Mouse (Mus musculus) hindbrain, embryonic 14.5 days (tissue): ENCODE measurements around the gene Zcchc14. TPM values are rescaled to one million over a fixed set of nuclear protein-coding genes. Genes with fewer than 3 reads are reported as not detected.
A peak's percentile ranks its signal among the peaks of the same experiment; 100 is the strongest.

Experiments used
- ATAC-seq: fragments of 200-750 bp; cut with Nextera tagmentation; 2 replicates; pipeline ENCODE4 v1.8.0; 2017; ENCODE audit warnings: moderate number of reproducible peaks, mild to moderate bottlenecking, moderate TSS enrichment, moderate library complexity; ENCODE audit not compliant: low FRiP score
- DNase-seq: peaks from one replicate; pipeline ENCODE4 v3.0.0-alpha.2; 2015; ENCODE audit warnings: low spot score
- H3K27ac ChIP-seq: fragments of 300-500 bp; sonication (generic); 2 replicates; pipeline ENCODE4 v1.5.1; 2014; ENCODE audit warnings: mild to moderate bottlenecking, moderate library complexity
- H3K27me3 ChIP-seq: fragments of 300-500 bp; sonication (generic); 2 replicates; pipeline ENCODE4 v1.6.1; 2014; ENCODE audit warnings: mild to moderate bottlenecking, low read length, mixed read lengths; ENCODE audit not compliant: control insufficient read depth, insufficient read depth
- H3K36me3 ChIP-seq: fragments of 300-500 bp; sonication (generic); replicated peaks from 2 replicates; pipeline ENCODE4 v1.6.1; 2014; ENCODE audit not compliant: control insufficient read depth, insufficient read depth
- H3K4me1 ChIP-seq: fragments of 300-500 bp; sonication (generic); replicated peaks from 2 replicates; pipeline ENCODE4 v1.6.1; 2014; ENCODE audit warnings: antibody characterized with exemption, low read length, mixed read lengths; ENCODE audit not compliant: control insufficient read depth, insufficient read depth
- H3K4me2 ChIP-seq: fragments of 300-500 bp; sonication (generic); replicated peaks from 2 replicates; pipeline ENCODE4 v1.6.1; 2014; ENCODE audit warnings: mild to moderate bottlenecking, moderate library complexity
- H3K4me3 ChIP-seq: fragments of 300-500 bp; sonication (generic); replicated peaks from 2 replicates; pipeline ENCODE4 v1.5.1; 2014; ENCODE audit warnings: mild to moderate bottlenecking, low read length
- H3K9ac ChIP-seq: fragments of 300-500 bp; sonication (generic); 2 replicates; pipeline ENCODE4 v1.6.1; 2014
- H3K9me3 ChIP-seq: fragments of 300-500 bp; sonication (generic); 2 replicates; pipeline ENCODE4 v1.6.1; 2016; ENCODE audit warnings: low read length; ENCODE audit not compliant: control insufficient read depth
- WGBS: fragments of 180-500 bp; shearing (Covaris S2); extraction: QIAGEN DNeasy Blood & Tissue Kit; methylation state at CpG from one replicate; pipeline ENCODE4 v1.1.7; 2014; 5-methylcytosine and 5-hydroxymethylcytosine counted together
- polyA plus RNA-seq: library from polyadenylated mRNA; unstranded; fragments of >200 nt; fragmentation: Nextera tagmentation; extraction: Ambion mirVana; gene quantifications from 2 replicates; pipeline ENCODE4 v1.2.1, GENCODE M21; 2014

Zcchc14 gene
- polyA plus RNA-seq, 1 experiment from 2014 or later = 35.6 TPM

DNA sequence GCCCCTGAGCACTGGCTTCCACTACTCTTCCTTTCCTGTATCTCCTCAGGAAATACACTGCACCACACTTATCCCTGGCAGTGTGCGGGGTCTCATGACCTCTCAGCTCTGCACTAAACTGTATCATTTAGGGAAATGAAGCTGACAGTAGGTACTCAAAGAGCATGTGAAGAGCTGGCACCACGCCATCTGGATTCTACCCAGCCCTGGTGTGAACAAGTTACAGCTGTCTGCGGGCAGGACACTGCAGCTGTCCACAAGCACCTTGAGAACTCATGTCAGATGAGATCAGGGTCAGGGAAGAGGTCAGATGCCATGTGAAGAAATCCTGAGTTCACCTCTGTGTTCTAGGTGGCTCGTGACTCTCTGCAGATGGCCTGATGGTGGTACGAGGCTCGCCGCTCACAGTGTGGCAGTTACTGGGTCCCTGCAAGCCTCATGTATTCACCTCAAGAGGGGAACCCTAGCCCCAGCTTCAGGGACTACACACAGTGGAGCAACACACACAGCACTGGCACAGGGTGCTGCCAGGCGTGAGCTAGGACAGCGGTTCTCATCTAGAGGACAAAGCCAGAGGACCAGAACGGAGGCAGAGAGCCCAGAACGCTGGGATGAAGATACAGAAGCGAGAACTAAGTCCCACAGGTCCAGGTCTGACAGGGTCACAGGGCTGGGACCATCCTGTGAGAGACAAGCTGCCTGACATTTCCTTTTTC, 31.7 kb downstream of the Zcchc14 start:
- H3K27me3 ChIP-seq = no peaks in the 10 kb centered on the region
- no peak overlapping the region for H3K9ac ChIP-seq
- DNase-seq (no peak), ATAC-seq (no peak)
- peaks cover 16% of the 10 kb centered on the region for H3K36me3 ChIP-seq
- H3K4me2 ChIP-seq = no peak overlapping the region
- H3K27ac ChIP-seq = no peak overlapping the region
- 88% methylated on average over 12 of the region's 12 CpGs for WGBS
- H3K4me1 ChIP-seq = peaks cover 27% of the 10 kb centered on the region; the same call in 1 of the 2 replicates
- H3K4me3 ChIP-seq = no peak overlapping the region
- no peaks in the 10 kb centered on the region for H3K9me3 ChIP-seq

GRCm38 (mm10) chr8:121619401-121619995, 33.2 kb downstream of the Zcchc14 start:
- Histone ChIP-seq H3K9ac (no peak overlapping the region), H3K9me3 (no peaks in the 10 kb centered on the region), H3K4me1 (peaks cover 18% of the 10 kb centered on the region; the same call in 1 of the 2 replicates), H3K36me3 (peaks cover 26% of the 10 kb centered on the region), H3K4me3 (no peak overlapping the region), H3K4me2 (no peak overlapping the region), H3K27me3 (no peaks in the 10 kb centered on the region), H3K27ac (peak overlapping the region; percentile 45; the same call in 1 of the 2 replicates)
- ATAC-seq (no peak), DNase-seq (no peak)
- 59% methylated on average over 7 of the region's 7 CpGs for WGBS

DNA sequence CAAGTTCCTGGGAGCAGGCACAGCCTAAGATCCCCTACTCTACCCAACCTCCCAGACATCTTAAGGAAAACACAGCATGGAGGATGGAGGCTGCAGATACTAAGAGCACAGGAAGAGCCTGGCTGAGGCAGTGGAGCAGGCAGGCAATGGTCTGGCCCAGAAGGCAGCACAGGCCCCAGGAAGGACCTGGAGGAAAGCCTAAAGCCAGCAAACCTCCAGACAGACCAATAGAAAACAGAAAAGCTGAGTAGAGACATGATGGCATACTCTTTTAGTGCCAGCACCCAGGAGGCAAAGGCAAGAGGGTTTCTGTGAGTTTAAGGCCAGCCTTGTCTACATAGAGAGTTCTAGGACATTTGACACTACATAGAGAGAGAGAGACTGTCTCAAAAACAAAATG, 39.3 kb downstream of the Zcchc14 start:
- no peak overlapping the region for H3K9ac ChIP-seq
- no peak overlapping the region for H3K27ac ChIP-seq
- no peaks in the 10 kb centered on the region for H3K27me3 ChIP-seq
- ATAC-seq (no peak), DNase-seq (no peak)
- peaks cover 6% of the 10 kb centered on the region; the same call in 1 of the 2 replicates for H3K4me1 ChIP-seq
- no peaks in the 10 kb centered on the region for H3K9me3 ChIP-seq
- no peak overlapping the region for H3K4me3 ChIP-seq
- no peak overlapping the region for H3K4me2 ChIP-seq
- peaks cover 49% of the 10 kb centered on the region for H3K36me3 ChIP-seq

DNA sequence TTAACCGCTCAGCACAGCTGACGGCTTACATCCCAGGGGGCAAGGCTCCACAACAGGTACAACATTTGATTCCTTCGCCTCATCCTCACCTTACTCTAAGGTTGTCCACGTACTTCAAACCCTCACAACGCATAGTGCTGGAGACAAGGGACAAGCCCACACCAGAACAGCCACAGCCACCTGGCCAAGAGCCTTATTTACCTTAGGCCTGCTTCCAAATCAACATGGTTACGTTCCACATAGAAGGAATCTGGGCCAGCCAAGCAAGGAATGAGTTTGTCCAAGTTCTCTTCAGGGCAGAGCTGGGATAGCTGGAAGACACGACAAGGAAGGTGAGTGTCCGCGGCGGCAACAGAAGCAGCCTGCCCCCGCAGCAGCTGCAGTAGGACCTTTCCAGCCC, 42.8 kb downstream of the Zcchc14 start:
- Histone ChIP-seq H3K9ac (no peak overlapping the region), H3K9me3 (no peaks in the 10 kb centered on the region), H3K36me3 (peaks cover 59% of the 10 kb centered on the region), H3K4me1 (peaks cover 6% of the 10 kb centered on the region; the same call in 1 of the 2 replicates), H3K4me2 (no peak overlapping the region), H3K4me3 (no peak overlapping the region), H3K27ac (no peak overlapping the region), H3K27me3 (no peaks in the 10 kb centered on the region)
- DNase-seq (no peak), ATAC-seq (no peak)
- WGBS = 92% methylated on average over 11 of the region's 11 CpGs

DNA sequence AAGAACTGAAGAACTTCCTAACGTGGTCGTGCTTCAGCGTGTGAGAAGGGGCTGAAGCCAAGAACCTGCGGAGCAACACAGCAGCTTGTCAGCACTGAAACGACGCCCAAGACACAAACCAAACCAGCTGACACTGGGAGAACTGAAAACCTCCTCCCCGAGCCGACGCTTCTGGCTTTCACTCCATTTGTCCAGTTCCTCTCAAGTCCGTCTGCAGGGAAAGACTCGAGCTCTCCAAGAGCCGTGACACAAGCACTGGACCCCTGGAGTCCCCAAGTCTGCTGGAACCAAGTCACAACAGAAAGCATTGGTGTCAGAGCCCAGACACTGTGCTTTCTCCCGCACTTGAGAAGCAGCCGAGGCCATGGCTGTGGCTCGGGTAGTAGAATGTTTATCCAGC, 43.5 kb downstream of the Zcchc14 start:
- Histone ChIP-seq H3K9me3 (no peaks in the 10 kb centered on the region), H3K36me3 (peaks cover 65% of the 10 kb centered on the region), H3K9ac (no peak overlapping the region), H3K4me3 (no peak overlapping the region), H3K4me1 (peaks cover 6% of the 10 kb centered on the region; the same call in 1 of the 2 replicates), H3K4me2 (no peak overlapping the region), H3K27me3 (no peaks in the 10 kb centered on the region), H3K27ac (no peak overlapping the region)
- DNase-seq (no peak), ATAC-seq (no peak)
- WGBS = 92% methylated on average over 15 of the region's 15 CpGs

GRCm38 (mm10) chr8:121607661-121608060, 45.0 kb downstream of the Zcchc14 start:
- Histone ChIP-seq H3K36me3 (peaks cover 81% of the 10 kb centered on the region), H3K4me3 (no peak overlapping the region)
- ATAC-seq = no peak

DNA sequence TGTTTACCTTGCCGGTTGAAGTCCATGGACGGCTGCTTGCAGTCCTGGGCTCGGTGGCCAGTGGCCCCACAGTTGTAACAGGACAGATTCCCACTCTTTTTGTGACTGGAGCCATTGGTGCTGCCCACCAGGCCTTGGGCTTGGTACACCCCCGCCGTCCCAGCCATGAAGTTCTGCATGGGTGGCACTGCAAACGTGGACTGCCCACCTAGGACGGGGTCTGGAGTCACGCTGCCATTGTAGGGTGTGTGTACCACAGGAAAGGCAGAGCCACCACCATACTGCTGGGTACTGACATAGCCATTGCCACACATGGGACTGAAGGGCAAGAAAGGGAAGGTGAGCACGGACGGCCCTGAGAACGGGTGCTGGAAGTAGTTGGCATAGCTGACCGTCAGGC, 48.9 kb downstream of the Zcchc14 start:
- Histone ChIP-seq H3K4me1 (no peaks in the 10 kb centered on the region), H3K9me3 (no peaks in the 10 kb centered on the region), H3K4me3 (no peak overlapping the region), H3K4me2 (no peak overlapping the region), H3K36me3 (peaks cover 99% of the 10 kb centered on the region), H3K9ac (no peak overlapping the region), H3K27ac (no peak overlapping the region), H3K27me3 (no peaks in the 10 kb centered on the region)
- no peak for DNase-seq
- WGBS = 98% methylated on average over 12 of the region's 12 CpGs
- no peak for ATAC-seq

More at GRCm38 (mm10) chr8:121607661-121608060, 45.0 kb downstream of the Zcchc14 start:
- no peaks in the 10 kb centered on the region for H3K27me3 ChIP-seq
- no peak overlapping the region for H3K9ac ChIP-seq
- H3K4me2 ChIP-seq = no peak overlapping the region
- no peaks in the 10 kb centered on the region for H3K9me3 ChIP-seq
- no peak for DNase-seq
- no peak overlapping the region for H3K27ac ChIP-seq
- 91% methylated on average over 5 of the region's 5 CpGs for WGBS
- H3K4me1 ChIP-seq = no peaks in the 10 kb centered on the region

- no peak overlapping the region for H3K4me3 ChIP-seq
- no peak for ATAC-seq
- H3K4me1 ChIP-seq = no peaks in the 10 kb centered on the region
- WGBS = 25% methylated on average over 3 of the region's 3 CpGs
- peaks cover 96% of the 10 kb centered on the region for H3K36me3 ChIP-seq
- H3K9me3 ChIP-seq = no peaks in the 10 kb centered on the region
- no peak overlapping the region for H3K27ac ChIP-seq
- no peak overlapping the region for H3K9ac ChIP-seq
- H3K27me3 ChIP-seq = no peaks in the 10 kb centered on the region
- DNase-seq = peak; percentile 77
- H3K4me2 ChIP-seq = no peak overlapping the region
These were observed 49.8 kb downstream of the Zcchc14 start for GRCm38 (mm10) chr8:121602860-121603259.

DNA sequence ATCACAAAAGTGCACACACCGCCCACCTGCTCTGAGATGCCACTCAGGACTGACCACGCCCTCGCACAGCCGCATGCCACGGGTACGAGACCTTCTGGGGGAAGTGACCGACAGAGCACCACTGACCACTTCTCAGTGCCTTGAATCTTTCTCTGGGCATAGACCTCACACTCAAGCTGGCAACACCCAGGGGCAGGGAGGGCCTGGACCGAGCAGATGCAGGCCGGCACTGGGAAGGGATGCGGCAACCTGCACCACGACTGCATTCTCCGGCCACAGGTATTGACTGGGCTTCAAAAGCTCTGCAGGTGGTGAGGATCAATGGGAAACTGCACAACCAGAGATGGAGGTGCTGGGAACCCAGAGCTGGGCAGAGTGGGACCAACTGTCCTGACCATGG, 50.3 kb downstream of the Zcchc14 start:
- 94% methylated on average over 12 of the region's 12 CpGs for WGBS
- Histone ChIP-seq H3K4me3 (no peak overlapping the region), H3K4me2 (no peak overlapping the region), H3K27me3 (no peaks in the 10 kb centered on the region), H3K36me3 (peaks cover 96% of the 10 kb centered on the region), H3K4me1 (no peaks in the 10 kb centered on the region), H3K9me3 (no peaks in the 10 kb centered on the region), H3K27ac (no peak overlapping the region), H3K9ac (no peak overlapping the region)
- DNase-seq (no peak), ATAC-seq (no peak)
